Mouse (Mus musculus) c-Kit-negative CD71-positive TER-119-positive erythroid progenitor cells, embryonic 14.5 days (primary cell): ENCODE measurements around the gene Oas3.

ENCODE experiments used
- DNase-seq: peaks from one replicate; pipeline ENCODE4 v3.0.0-alpha.2; 2013; ENCODE audit warnings: low read depth, low spot score

Oas3 gene

GRCm38 (mm10) chr5:120754215-120754614 is 23.2 kb downstream of the Oas3 start:
- no peak for DNase-seq

GRCm38 (mm10) chr5:120752786-120753185 is 24.7 kb downstream of the Oas3 start:
- DNase-seq: no peak

GRCm38 (mm10) chr5:120751206-120751605 is 26.3 kb downstream of the Oas3 start:
- no peak for DNase-seq

GRCm38 (mm10) chr5:120749688-120750087 is 27.8 kb downstream of the Oas3 start, which contains the start of gene Oas2:
TSS of gene Oas2 (minus strand) at chr5:120749853.
- DNase-seq: no peak

GRCm38 (mm10) chr5:120746451-120746850 is 31.0 kb downstream of the Oas3 start:
- peak; percentile 16 for DNase-seq

GRCm38 (mm10) chr5:120742125-120742524 is 35.3 kb downstream of the Oas3 start:
- DNase-seq: peak; percentile 11

GRCm38 (mm10) chr5:120734380-120734990 is 43.0 kb downstream of the Oas3 start:
- DNase-seq: no peak

GRCm38 (mm10) chr5:120733696-120734095 is 43.8 kb downstream of the Oas3 start:
- DNase-seq: no peak

- DNase-seq: no peak
Measured at GRCm38 (mm10) chr5:120732740-120733139, 44.7 kb downstream of the Oas3 start.

- no peak for DNase-seq
Measured at GRCm38 (mm10) chr5:120729319-120729718, 48.1 kb downstream of the Oas3 start.

- DNase-seq: no peak
Measured at GRCm38 (mm10) chr5:120725811-120726455, 51.5 kb downstream of the Oas3 start.

- DNase-seq: no peak
Measured at GRCm38 (mm10) chr5:120721005-120721404, 56.5 kb downstream of the Oas3 start.

GRCm38 (mm10) chr5:120718600-120719378 is 58.7 kb downstream of the Oas3 start:
- no peak for DNase-seq

GRCm38 (mm10) chr5:120717136-120717535 is 60.3 kb downstream of the Oas3 start:
- DNase-seq: no peak

GRCm38 (mm10) chr5:120714314-120714713 is 63.1 kb downstream of the Oas3 start:
- DNase-seq: peak; percentile 17

- DNase-seq: no peak
Measured at GRCm38 (mm10) chr5:120712721-120713120, 64.7 kb downstream of the Oas3 start.

- DNase-seq: no peak
Measured at GRCm38 (mm10) chr5:120711827-120712226, 65.6 kb downstream of the Oas3 start, which contains the start of gene Dtx1. TSS of gene Dtx1 (minus strand) at chr5:120711927.

GRCm38 (mm10) chr5:120711416-120711815 is 66.0 kb downstream of the Oas3 start:
- DNase-seq: no peak

- no peak for DNase-seq
Measured at GRCm38 (mm10) chr5:120710826-120711248, 66.6 kb downstream of the Oas3 start.

- no peak for DNase-seq
Measured at GRCm38 (mm10) chr5:120710161-120710825, 67.2 kb downstream of the Oas3 start.

GRCm38 (mm10) chr5:120706976-120707375 is 70.5 kb downstream of the Oas3 start:
- no peak for DNase-seq

GRCm38 (mm10) chr5:120706541-120706940 is 70.9 kb downstream of the Oas3 start:
- no peak for DNase-seq
